ENCODE assay signal across 17 mouse cellular contexts in genomic region chr13:43614667-43615066, GRCm38 (mm10). TPM values are rescaled to one million over a fixed set of nuclear protein-coding genes. Genes with fewer than 3 reads are reported as not detected.
A peak's percentile ranks its signal among the peaks of the same experiment; 100 is the strongest.
DNase-seq lines count a peak whose midpoint lies in the region; ATAC-seq and TF ChIP-seq lines count a peak whose summit lies in the region.
"Had no signal": no experiment of that assay in that cellular context is flagged by ENCODE, and none has a peak within 500 bp of the region (broad histone marks: within the 10 kb centered on the region; RNA-seq: fewer than 3 reads in every experiment).

No protein-coding gene starts in this region.

- no peak for ATAC-seq in midbrain, embryonic 15.5 days (replicated peaks)
- ATAC-seq: activated CD4-positive, CD25-positive, alpha-beta regulatory T cell, adult 4 months; inflammation-experienced regulatory T-cells, adult 6 months had no signal

- H3K4me3 ChIP-seq in layer of hippocampus, adult 2 months, result no peak overlapping the region
- peak overlapping the region; percentile 87 for H3K4me3 ChIP-seq in E14TG2a.4 (replicated peaks; ENCODE audit: low read length)
- no peak overlapping the region for H3K4me3 ChIP-seq in midbrain, embryonic 15.5 days

- peak overlapping the region; percentile 96 for H3K27ac ChIP-seq in layer of hippocampus, adult 2 months
- H3K27ac ChIP-seq in midbrain, embryonic 15.5 days, result peak overlapping the region; percentile 74
- H3K27ac ChIP-seq: heart, embryonic 13.5 days; left cerebral cortex, adult 2 months; liver, embryonic 14.5 days had no signal

- no peak for TF ChIP-seq CTCF in layer of hippocampus, adult 2 months (conservative IDR thresholded peaks at IDR 0.05)
- TF ChIP-seq CTCF in E14TG2a.4 (conservative IDR thresholded peaks at IDR 0.05; ENCODE audit: low read length), result no peak

- peaks cover 18% of the 10 kb centered on the region for H3K27me3 ChIP-seq in E14TG2a.4 (ENCODE audit: insufficient read depth, low read length)
- no peaks in the 10 kb centered on the region for H3K27me3 ChIP-seq in midbrain, embryonic 15.5 days (replicated peaks)

- WGBS in midbrain, embryonic 15.5 days, result 66% methylated on average over 3 of the region's 3 CpGs

- H3K4me1 ChIP-seq in E14TG2a.4 (replicated peaks; ENCODE audit: low read depth, low read length), result peaks cover 29% of the 10 kb centered on the region
- peaks cover 24% of the 10 kb centered on the region for H3K4me1 ChIP-seq in midbrain, embryonic 15.5 days

- H3K9ac ChIP-seq in midbrain, embryonic 15.5 days, result no peak overlapping the region
- H3K9ac ChIP-seq: liver, embryonic 14.5 days had no signal

- no peak for DNase-seq in layer of hippocampus, adult 2 months (ENCODE audit: low spot score in 2 of 2)
- DNase-seq in layer of hippocampus, postnatal 10 days (ENCODE audit: low spot score in 2 of 2), result no peak
- peak; percentile 88 for DNase-seq in R1 (ENCODE audit: low read depth, low spot score)
- no peak for DNase-seq in c-Kit-positive CD71-positive TER-119-positive erythroid progenitor cells, embryonic 14.5 days (ENCODE audit: low spot score)
- DNase-seq in adrenal gland, postnatal 25 days, result no peak
- DNase-seq: cerebellum, adult 9-10 months; embryo, embryonic 11 days; gastrocnemius, adult 2 months; kidney, postnatal 36 days; lung, postnatal 4 days had no signal

- H3K9me3 ChIP-seq in E14TG2a.4 (ENCODE audit: low read length), result no peaks in the 10 kb centered on the region
- H3K9me3 ChIP-seq in midbrain, embryonic 15.5 days, result no peaks in the 10 kb centered on the region
- H3K9me3 ChIP-seq: heart, embryonic 13.5 days had no signal

- H3K4me2 ChIP-seq in midbrain, embryonic 15.5 days, result peak overlapping the region; percentile 52; the same call in 1 of the 2 replicates

- H3K36me3 ChIP-seq in E14TG2a.4 (ENCODE audit: insufficient read depth, low read length), result no peaks in the 10 kb centered on the region
- H3K36me3 ChIP-seq in midbrain, embryonic 15.5 days (replicated peaks), result no peaks in the 10 kb centered on the region
- H3K36me3 ChIP-seq: heart, embryonic 13.5 days had no signal

RNA-seq across cellular contexts. Expression of gene Rnf182, which starts 0.8 kb away (rescaled TPM):
- 10 to 100 TPM; 35.8 to 37.8 TPM for total RNA-seq in layer of hippocampus, adult 2 months (2021)
- 10 to 100 TPM; 33.4 to 37.8 TPM for total RNA-seq in layer of hippocampus, postnatal 10 days (2021)
- polyA plus RNA-seq in midbrain, embryonic 15.5 days (2015; fragmentation: Nextera tagmentation; extraction: Ambion mirVana), result 29.4 and 32.8 TPM in 2 replicates
- 0.86 and 0.91 TPM in 2 replicates for total RNA-seq in adrenal gland, postnatal 25 days (2021)
- polyA plus RNA-seq: inflammation-experienced regulatory T-cells, adult 6 months had no signal

RNA-seq across cellular contexts. Expression of gene Mcur1, which starts 54.7 kb away (rescaled TPM):
- 10 to 100 TPM; 20.6 to 25.6 TPM for total RNA-seq in layer of hippocampus, adult 2 months (2021)
- total RNA-seq in layer of hippocampus, postnatal 10 days (2021), result 10 to 100 TPM; 19.8 TPM
- polyA plus RNA-seq in midbrain, embryonic 15.5 days (2015; fragmentation: Nextera tagmentation; extraction: Ambion mirVana), result 6.4 and 7.2 TPM in 2 replicates
- total RNA-seq in adrenal gland, postnatal 25 days (2021), result 38.0 and 38.6 TPM in 2 replicates

Comparison
In these comparisons a context has a peak if more than half of its experiments do, and no peak if none do; other contexts are left out.
1. RNA of gene Rnf182, which starts 0.8 kb away (total RNA-seq): 35.8 to 37.8 TPM in layer of hippocampus, adult 2 months and 33.4 to 37.8 TPM in layer of hippocampus, postnatal 10 days; 0.86 to 0.91 TPM in adrenal gland, postnatal 25 days; every median in the first group is over 10 times any median in the second.